Mouse (Mus musculus) CH12.LX (cell line): ENCODE results near the gene Fam213b. TPM values are rescaled to one million over a fixed set of nuclear protein-coding genes. Genes with fewer than 3 reads are reported as not detected.

Source experiments
- DNase-seq: peaks from one replicate; pipeline ENCODE4 v3.0.0-alpha.2; 2013; ENCODE audit errors: extremely low read depth
- H3K27ac ChIP-seq: 2 replicates; pipeline ENCODE4 v1.5.1; 2012; ENCODE audit warnings: low read depth, mild to moderate bottlenecking, control low read depth, moderate library complexity; ENCODE audit not compliant: insufficient read depth
- H3K27me3 ChIP-seq: replicated peaks from 2 replicates; pipeline ENCODE3; 2012; ENCODE audit warnings: inconsistent platforms
- H3K36me3 ChIP-seq, 2 experiments: replicated peaks in 1 of 2; 2 replicates each; pipeline versions ENCODE3 to v1.6.1; 2012; ENCODE audit warnings: inconsistent platforms in 1 of 2, low read length in 1 of 2, mild to moderate bottlenecking in 1 of 2, mixed read lengths in 1 of 2, moderate library complexity in 1 of 2; ENCODE audit not compliant: control insufficient read depth in 1 of 2, insufficient read depth in 1 of 2
- H3K4me1 ChIP-seq, 2 experiments: 2 replicates each; pipeline ENCODE4 v1.6.1; 2012; ENCODE audit warnings: inconsistent platforms in 1 of 2, moderate library complexity in 1 of 2; ENCODE audit not compliant: insufficient read depth in 2 of 2, control insufficient read depth in 1 of 2
- H3K4me2 ChIP-seq: 2 replicates; pipeline ENCODE4 v1.6.1; 2012; ENCODE audit warnings: low read depth, mild to moderate bottlenecking, control low read depth; ENCODE audit not compliant: poor library complexity, insufficient read depth, severe bottlenecking
- H3K4me3 ChIP-seq, 3 experiments: fragments of 150-350 bp in 1 of 3; sonication (generic) in 1 of 3; replicated peaks in 1 of 3; 2 replicates each; pipeline versions ENCODE3 to v1.5.1; 2011 to 2012; ENCODE audit warnings: low read depth in 2 of 3, low read length in 2 of 3, mild to moderate bottlenecking in 2 of 3, moderate library complexity in 2 of 3, control low read depth in 1 of 3, improper control_type of control experiment in 1 of 3, inconsistent platforms in 1 of 3, mixed read lengths in 1 of 3; ENCODE audit not compliant: poor library complexity in 1 of 3
- H3K79me2 ChIP-seq: replicated peaks from 2 replicates; pipeline ENCODE4 v1.6.1; 2012; ENCODE audit warnings: mild to moderate bottlenecking, moderate library complexity; ENCODE audit not compliant: control insufficient read depth, poor library complexity, insufficient read depth, severe bottlenecking; ENCODE audit errors: extremely low read depth
- H3K9ac ChIP-seq: 2 replicates; pipeline ENCODE4 v1.6.1; 2012; ENCODE audit warnings: low read depth, mild to moderate bottlenecking, control low read depth, moderate library complexity; ENCODE audit not compliant: insufficient read depth
- H3K9me3 ChIP-seq: replicated peaks from 2 replicates; pipeline ENCODE3; 2012; ENCODE audit warnings: low read length, inconsistent platforms, mixed read lengths
- CHD1 ChIP-seq: IDR thresholded peaks from 2 replicates; pipeline ENCODE4 v1.6.1; 2012; ENCODE audit warnings: low read depth, low read length, improper control_type of control experiment, inconsistent platforms
- CTCF ChIP-seq, 2 experiments: IDR thresholded peaks in 1 of 2; conservative IDR thresholded peaks in 1 of 2; 2 replicates each; pipeline ENCODE4 v1.5.1; 2011 to 2012; ENCODE audit warnings: low read depth in 2 of 2, low read length in 2 of 2, improper control_type of control experiment in 1 of 2, inconsistent platforms in 1 of 2, mild to moderate bottlenecking in 1 of 2, moderate library complexity in 1 of 2
- E2F4 ChIP-seq: IDR thresholded peaks from 2 replicates; pipeline ENCODE4 v1.6.1; 2011; ENCODE audit warnings: low read depth, low read length, improper control_type of control experiment; ENCODE audit not compliant: insufficient replicate concordance
- ELF1 ChIP-seq: IDR thresholded peaks from 2 replicates; pipeline ENCODE4 v1.6.1; 2014; ENCODE audit warnings: low read depth, mild to moderate bottlenecking, inconsistent platforms, low read length, improper control_type of control experiment
- ETS1 ChIP-seq: conservative IDR thresholded peaks from 2 replicates; pipeline ENCODE4 v1.6.1; 2012; ENCODE audit warnings: low read depth, mild to moderate bottlenecking, inconsistent platforms, low read length, improper control_type of control experiment, moderate library complexity
- GABPA ChIP-seq: IDR thresholded peaks from 2 replicates; pipeline ENCODE4 v1.6.1; 2012; ENCODE audit warnings: low read depth, low read length, improper control_type of control experiment, inconsistent platforms; ENCODE audit not compliant: insufficient replicate concordance
- HCFC1 ChIP-seq: IDR thresholded peaks from 2 replicates; pipeline ENCODE4 v1.6.1; 2012; ENCODE audit warnings: low read depth, mild to moderate bottlenecking, inconsistent platforms, low read length, improper control_type of control experiment
- JUND ChIP-seq: conservative IDR thresholded peaks from 2 replicates; pipeline ENCODE4 v1.6.1; 2011; ENCODE audit warnings: low read depth, low read length, improper control_type of control experiment
- MAZ ChIP-seq: IDR thresholded peaks from 2 replicates; pipeline ENCODE4 v1.6.1; 2012; ENCODE audit warnings: low read depth, mild to moderate bottlenecking, inconsistent platforms, low read length, improper control_type of control experiment, moderate library complexity
- MEF2A ChIP-seq: IDR thresholded peaks from 2 replicates; pipeline ENCODE4 v1.6.1; 2014; ENCODE audit warnings: low read depth, mild to moderate bottlenecking, inconsistent platforms, low read length, improper control_type of control experiment, borderline replicate concordance
- MXI1 ChIP-seq: IDR thresholded peaks from 2 replicates; pipeline ENCODE4 v1.6.1; 2011; ENCODE audit warnings: mild to moderate bottlenecking, low read depth, low read length, improper control_type of control experiment
- MYC ChIP-seq: IDR thresholded peaks from 2 replicates; pipeline ENCODE4 v1.6.1; 2011; ENCODE audit warnings: low read depth, mild to moderate bottlenecking, improper control_type of control experiment, low read length
- NELFE ChIP-seq: IDR thresholded peaks from 2 replicates; pipeline ENCODE4 v1.6.1; 2011; ENCODE audit warnings: low read depth, low read length, improper control_type of control experiment
- NRF1 ChIP-seq: IDR thresholded peaks from 2 replicates; pipeline ENCODE4 v1.6.1; 2014; ENCODE audit warnings: low read depth, mild to moderate bottlenecking, inconsistent platforms, low read length, improper control_type of control experiment, moderate library complexity
- POLR2A ChIP-seq: IDR thresholded peaks from 2 replicates; pipeline ENCODE4 v1.6.1; 2011; ENCODE audit warnings: low read depth, mild to moderate bottlenecking, improper control_type of control experiment, low read length
- RAD21 ChIP-seq: IDR thresholded peaks from 2 replicates; pipeline ENCODE4 v1.6.1; 2011; ENCODE audit warnings: low read depth, mild to moderate bottlenecking, low read length, improper control_type of control experiment, moderate library complexity
- SIN3A ChIP-seq: IDR thresholded peaks from 2 replicates; pipeline ENCODE4 v1.6.1; 2012; ENCODE audit warnings: low read length, improper control_type of control experiment, inconsistent platforms
- USF2 ChIP-seq: conservative IDR thresholded peaks from 2 replicates; pipeline ENCODE4 v1.6.1; 2011; ENCODE audit warnings: low read depth, low read length, improper control_type of control experiment
- dilution Hi-C: fragments of 300-500 bp; cut with MboI; formaldehyde crosslinking; loops from 2 replicates; pipeline ENCODE4 v1.14.3; 2020; ENCODE audit warnings: low sequenced_read_pairs; ENCODE audit not compliant: extremely low pct_unique_long_range_greater_than_20kb, extremely low pct_ligation_motif_present
- in situ Hi-C: fragments of 300-500 bp; cut with MboI; formaldehyde crosslinking; loops from 3 replicates; pipeline ENCODE4 v1.14.3; 2019; ENCODE audit warnings: low sequenced_read_pairs, low pct_ligation_motif_present, low pct_unique_long_range_greater_than_20kb, mixed read lengths
- polyA plus RNA-seq: library from polyadenylated mRNA; unstranded; fragments of >175 nt; gene quantifications from 2 replicates; pipeline ENCODE4 v1.2.1, GENCODE M21; 2012; ENCODE audit warnings: low read depth; ENCODE audit not compliant: insufficient read length
- total RNA-seq, 2 experiments: library from RNA; depleted of rRNA; stranded (reverse); fragments of 300-350 nt in 1 of 2; fragments of >200 nt in 1 of 2; gene quantifications; 2 replicates each; pipeline ENCODE4 v1.2.3; 2012 to 2014

Fam213b gene
- total and polyA plus RNA-seq, 3 experiments: 5.5 to 49.8 (median 6.1) TPM

- dilution Hi-C loops (no loop called here), in situ Hi-C loops (no loop called here)
- Histone ChIP-seq H3K4me1 (no peaks in the 10 kb centered on the region), H3K79me2 (no peaks in the 10 kb centered on the region), H3K9me3 (peaks cover 15% of the 10 kb centered on the region), H3K4me3 (no peak overlapping the region), H3K36me3 (no peaks in the 10 kb centered on the region), H3K27ac (no peak overlapping the region), H3K9ac (no peak overlapping the region), H3K27me3 (no peaks in the 10 kb centered on the region), H3K4me2 (no peak overlapping the region)
- no peak for DNase-seq
- TF ChIP-seq MYC: no peak
- TF ChIP-seq SIN3A: no peak
- no peak for TF ChIP-seq ELF1
- no peak for TF ChIP-seq MXI1
- no peak for TF ChIP-seq ETS1
- no peak for TF ChIP-seq CTCF (conservative IDR thresholded peaks at IDR 0.05 in 1 of 2, IDR thresholded peaks at IDR 0.05 in 1 of 2; ENCODE audit: low read depth in 2 of 2, low read length in 2 of 2)
- no peak for TF ChIP-seq MAZ
- TF ChIP-seq NELFE: no peak
- no peak for TF ChIP-seq CHD1
- TF ChIP-seq MEF2A: no peak
- TF ChIP-seq USF2: no peak
- no peak for TF ChIP-seq JUND
- TF ChIP-seq E2F4: no peak
- no peak for TF ChIP-seq HCFC1
- TF ChIP-seq GABPA: no peak
- no peak for TF ChIP-seq RAD21
- TF ChIP-seq NRF1: no peak
- no peak for TF ChIP-seq POLR2A
Measured at GRCm38 (mm10) chr4:154852696-154853095, 46.2 kb downstream of the Fam213b start.

Other genes starting within 250 kb of the Fam213b start
- not detected in 2 replicates for gene Actrt2, start 231.3 kb downstream of the Fam213b start, total RNA-seq (2012; rRNA removed)
- gene Actrt2, start 231.3 kb downstream of the Fam213b start, total RNA-seq (2014; rRNA removed): not detected in 2 replicates
- gene Actrt2, start 231.3 kb downstream of the Fam213b start, polyA plus RNA-seq: not detected in 2 replicates
- not detected in 2 replicates for gene Ttc34, start 61.7 kb downstream of the Fam213b start, total RNA-seq (2012; rRNA removed)
- gene Ttc34, start 61.7 kb downstream of the Fam213b start, total RNA-seq (2014; rRNA removed): not detected in 2 replicates
- not detected in 2 replicates for gene Ttc34, start 61.7 kb downstream of the Fam213b start, polyA plus RNA-seq
- 2.0 and 3.9 TPM in 2 replicates for gene Mmel1, start 29.6 kb downstream of the Fam213b start, total RNA-seq (2012; rRNA removed)
- gene Mmel1, start 29.6 kb downstream of the Fam213b start, total RNA-seq (2014; rRNA removed): 2.0 and 2.2 TPM in 2 replicates
- gene Mmel1, start 29.6 kb downstream of the Fam213b start, polyA plus RNA-seq: 0.70 and 0.71 TPM in 2 replicates
- 68.3 and 109 TPM in 2 replicates for gene Tnfrsf14, start 29.4 kb upstream of the Fam213b start, total RNA-seq (2012; rRNA removed)
- gene Tnfrsf14, start 29.4 kb upstream of the Fam213b start, total RNA-seq (2014; rRNA removed): 21.0 and 25.9 TPM in 2 replicates
- gene Tnfrsf14, start 29.4 kb upstream of the Fam213b start, polyA plus RNA-seq: 19.8 and 20.0 TPM in 2 replicates
- gene Hes5, start 61.8 kb upstream of the Fam213b start, total RNA-seq (2012; rRNA removed): 6.2 and 6.8 TPM in 2 replicates
- gene Hes5, start 61.8 kb upstream of the Fam213b start, total RNA-seq (2014; rRNA removed): 2.1 and 2.7 TPM in 2 replicates
- 1.5 and 1.7 TPM in 2 replicates for gene Hes5, start 61.8 kb upstream of the Fam213b start, polyA plus RNA-seq
- 30.6 and 34.7 TPM in 2 replicates for gene Pank4, start 65.0 kb upstream of the Fam213b start, total RNA-seq (2012; rRNA removed)
- 27.6 and 28.1 TPM in 2 replicates for gene Pank4, start 65.0 kb upstream of the Fam213b start, total RNA-seq (2014; rRNA removed)
- gene Pank4, start 65.0 kb upstream of the Fam213b start, polyA plus RNA-seq: 22.4 and 23.2 TPM in 2 replicates
- 0.38 and 0.47 TPM in 2 replicates for gene Plch2, start 157.6 kb upstream of the Fam213b start, total RNA-seq (2012; rRNA removed)
- 0.04 and 0.09 TPM in 2 replicates for gene Plch2, start 157.6 kb upstream of the Fam213b start, total RNA-seq (2014; rRNA removed)
- 0.16 and 0.17 TPM in 2 replicates for gene Plch2, start 157.6 kb upstream of the Fam213b start, polyA plus RNA-seq
- gene Pex10, start 167.9 kb upstream of the Fam213b start, total RNA-seq (2012; rRNA removed): 15.7 and 21.9 TPM in 2 replicates
- gene Pex10, start 167.9 kb upstream of the Fam213b start, total RNA-seq (2014; rRNA removed): 9.2 and 10.2 TPM in 2 replicates
- gene Pex10, start 167.9 kb upstream of the Fam213b start, polyA plus RNA-seq: 14.2 and 15.6 TPM in 2 replicates
- 126 and 138 TPM in 2 replicates for gene Rer1, start 187.2 kb upstream of the Fam213b start, total RNA-seq (2012; rRNA removed)
- 221 and 232 TPM in 2 replicates for gene Rer1, start 187.2 kb upstream of the Fam213b start, total RNA-seq (2014; rRNA removed)
- 123 and 135 TPM in 2 replicates for gene Rer1, start 187.2 kb upstream of the Fam213b start, polyA plus RNA-seq
- 7.1 and 8.7 TPM in 2 replicates for gene Morn1, start 187.4 kb upstream of the Fam213b start, total RNA-seq (2012; rRNA removed)
- gene Morn1, start 187.4 kb upstream of the Fam213b start, total RNA-seq (2014; rRNA removed): 4.0 and 4.2 TPM in 2 replicates
- 3.8 and 6.3 TPM in 2 replicates for gene Morn1, start 187.4 kb upstream of the Fam213b start, polyA plus RNA-seq